Mouse (Mus musculus) c-Kit-positive CD71-positive TER-119-negative erythroid progenitor cells, embryonic 14.5 days (primary cell): ENCODE measurements around the gene Ptges3.
"Not testable (repeated sequence)": the region's sequence is repeated elsewhere in the genome, so short reads cannot be mapped to it uniquely, and the experiment has no call there.

Experiments
- DNase-seq: peaks from one replicate; pipeline ENCODE4 v3.0.0-alpha.2; 2013; ENCODE audit warnings: low read depth

Ptges3 gene

GRCm38 (mm10) chr10:128058601-128059151 is at the start of gene Ptges3:
Gene Ptges3, plus strand, starts transcription at chr10:128058954.
- DNase-seq = peak; percentile 87

GRCm38 (mm10) chr10:128009735-128010134 is 49.0 kb upstream of the Ptges3 start:
- DNase-seq = no peak

DNA sequence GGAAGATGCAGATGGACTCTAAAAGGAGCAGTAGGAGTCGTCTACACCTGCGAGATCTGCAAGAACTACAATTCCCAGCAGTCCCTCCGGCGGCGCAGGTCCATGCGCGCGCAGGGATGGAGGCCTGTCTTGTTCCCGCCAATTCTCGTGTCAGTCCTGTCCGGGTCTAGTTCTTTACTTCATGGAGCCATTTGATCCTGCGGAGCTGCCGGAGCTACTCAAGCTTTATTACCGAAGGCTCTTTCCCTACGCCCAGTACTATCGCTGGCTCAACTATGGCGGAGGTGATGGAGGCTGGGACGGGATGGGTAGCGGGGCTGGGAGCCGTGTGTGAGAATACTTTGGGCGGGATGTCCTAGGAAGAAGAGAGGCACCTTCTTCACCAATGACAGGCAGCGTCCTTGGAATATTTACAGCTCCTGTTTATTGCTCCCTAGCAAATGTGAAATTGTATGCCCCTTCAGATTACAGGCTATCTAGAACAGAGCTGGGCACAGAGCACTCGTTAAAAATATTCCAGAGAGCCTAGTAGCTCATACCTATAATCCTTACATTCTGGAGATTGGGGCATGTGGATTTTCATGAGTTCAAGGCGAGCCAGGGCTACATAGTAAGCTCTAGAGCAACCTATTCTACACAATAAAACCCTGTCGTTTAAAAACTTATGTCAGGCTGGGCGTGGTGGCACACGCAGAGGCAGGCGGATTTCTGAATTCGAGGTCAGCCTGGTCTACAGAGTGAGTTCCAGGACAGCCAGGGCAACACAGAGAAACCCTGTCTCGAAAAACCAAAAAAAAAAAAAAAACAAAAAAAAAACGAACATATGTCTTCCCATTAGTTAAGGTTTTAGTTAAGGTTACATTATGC is 43.5 kb upstream of the Ptges3 start, which contains the start of gene Prim1:
Gene Prim1, plus strand, starts transcription at position 101 of the 867 bp plus-strand sequence.
- DNase-seq = peak; percentile 81

DNA sequence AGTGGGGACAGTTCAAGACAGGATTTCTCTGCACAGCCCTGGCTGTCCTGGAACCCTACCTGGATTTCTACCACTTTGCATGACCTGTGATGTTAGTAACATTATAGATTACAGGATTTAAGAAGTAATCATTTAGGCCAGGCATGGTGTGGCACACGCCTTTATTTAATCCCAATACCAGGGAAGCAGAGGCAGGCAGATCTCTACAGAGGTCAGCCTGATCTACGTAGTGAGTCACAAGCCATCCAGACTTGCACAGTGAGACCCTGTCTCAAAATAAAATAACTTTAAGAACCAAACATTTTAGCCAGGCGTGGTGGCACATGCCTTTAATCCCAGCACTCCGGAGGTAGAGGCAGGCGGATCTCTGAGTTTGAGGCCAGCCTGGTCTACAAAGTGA is 36.6 kb upstream of the Ptges3 start:
- no peak for DNase-seq

GRCm38 (mm10) chr10:128023496-128023895 is 35.3 kb upstream of the Ptges3 start:
- DNase-seq = no peak

DNA sequence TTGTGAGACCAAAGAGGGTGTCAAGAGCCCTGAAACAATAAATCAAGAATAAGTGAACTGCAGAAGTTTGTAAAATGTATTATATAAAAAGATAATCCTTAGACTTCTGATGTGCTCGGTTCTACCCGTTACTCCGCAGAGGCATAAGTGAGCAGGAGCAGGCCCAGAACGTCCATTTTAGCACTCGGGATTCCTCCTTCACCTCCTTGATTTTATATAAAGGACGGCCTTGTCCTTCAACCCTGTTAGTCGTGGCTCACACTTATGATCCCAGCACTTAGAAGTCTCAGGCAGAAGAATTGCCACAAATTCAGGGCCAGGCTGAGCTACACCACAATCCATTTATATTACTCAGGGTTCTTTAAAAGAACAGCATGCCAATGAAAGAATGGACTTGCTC is 28.8 kb upstream of the Ptges3 start:
- no peak for DNase-seq

DNA sequence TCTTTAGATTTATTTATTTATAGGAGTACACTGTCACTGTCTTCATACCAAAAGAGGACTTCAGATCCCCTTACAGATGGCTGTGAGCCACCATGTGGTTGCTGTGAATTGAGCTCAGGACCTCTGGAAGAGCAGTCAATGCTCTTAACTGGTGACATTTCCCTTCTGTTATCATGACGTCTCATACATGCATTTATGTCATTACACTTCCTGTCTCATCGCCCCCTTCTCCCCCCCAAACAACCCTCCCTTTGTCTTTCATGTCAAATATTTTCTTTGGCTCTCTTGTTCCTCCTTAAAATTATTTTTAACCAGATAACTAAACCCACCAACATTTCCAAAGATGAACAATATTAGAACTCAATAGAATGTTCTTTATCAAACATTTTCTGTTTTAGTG is 27.9 kb upstream of the Ptges3 start:
- no peak for DNase-seq

DNA sequence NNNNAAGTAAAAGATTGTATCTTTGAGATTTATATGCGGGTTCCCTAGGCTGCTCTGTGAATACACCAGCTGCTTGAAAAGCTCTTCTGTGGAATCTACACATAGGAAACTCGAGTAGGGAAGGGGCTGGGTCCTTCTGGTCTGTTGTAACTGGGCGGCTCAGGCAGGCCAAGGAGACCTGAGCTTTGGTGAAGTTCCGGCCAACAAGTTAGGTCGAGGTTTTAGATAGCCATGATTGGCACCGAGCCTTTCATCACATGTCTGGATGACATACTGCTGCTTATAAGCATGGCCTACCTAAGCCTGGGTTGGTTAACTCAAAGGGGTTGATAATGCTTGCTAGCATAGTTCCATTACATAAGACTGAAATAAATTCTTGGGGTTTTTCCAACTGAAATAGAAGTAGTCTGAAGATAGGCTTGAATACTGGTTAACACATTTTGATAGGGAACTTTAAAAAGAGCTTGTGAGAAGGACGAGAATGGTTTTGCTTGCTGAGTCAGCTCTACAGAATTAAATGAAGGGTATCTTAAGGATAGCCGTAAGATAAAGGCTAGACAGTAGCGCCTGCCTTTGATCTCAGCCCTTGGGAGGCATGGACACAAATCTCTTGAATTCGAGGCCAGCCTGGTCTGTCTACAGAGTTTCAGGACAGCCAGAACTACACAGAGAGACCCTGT is 21.9 kb upstream of the Ptges3 start:
- DNase-seq = no peak

- DNase-seq = no peak
These were observed 20.8 kb upstream of the Ptges3 start for GRCm38 (mm10) chr10:128037921-128038320.

GRCm38 (mm10) chr10:128039167-128039566 is 19.6 kb upstream of the Ptges3 start:
- DNase-seq = no peak

- DNase-seq = no peak
These were observed 18.9 kb upstream of the Ptges3 start for GRCm38 (mm10) chr10:128039858-128040257.

DNA sequence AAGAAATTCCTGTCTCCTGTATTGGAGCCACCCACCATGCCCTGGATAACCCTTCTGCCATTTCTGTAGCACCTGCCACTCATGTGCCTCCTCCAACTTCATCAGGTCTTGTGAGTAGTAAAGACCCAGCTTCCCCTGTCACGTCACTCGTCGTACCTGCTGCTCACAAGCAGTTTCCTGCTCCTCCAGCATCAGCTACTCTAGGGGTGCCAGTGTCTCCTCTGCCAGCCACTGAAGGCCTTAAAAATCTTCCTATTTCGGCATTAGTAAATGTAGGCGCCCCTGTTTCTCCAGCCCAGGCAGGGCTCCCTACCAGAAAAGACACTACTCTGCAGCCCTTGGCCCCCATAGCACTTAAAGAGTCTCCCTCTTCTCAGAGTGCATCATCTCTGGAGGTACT is 18.5 kb upstream of the Ptges3 start:
- no peak for DNase-seq

DNA sequence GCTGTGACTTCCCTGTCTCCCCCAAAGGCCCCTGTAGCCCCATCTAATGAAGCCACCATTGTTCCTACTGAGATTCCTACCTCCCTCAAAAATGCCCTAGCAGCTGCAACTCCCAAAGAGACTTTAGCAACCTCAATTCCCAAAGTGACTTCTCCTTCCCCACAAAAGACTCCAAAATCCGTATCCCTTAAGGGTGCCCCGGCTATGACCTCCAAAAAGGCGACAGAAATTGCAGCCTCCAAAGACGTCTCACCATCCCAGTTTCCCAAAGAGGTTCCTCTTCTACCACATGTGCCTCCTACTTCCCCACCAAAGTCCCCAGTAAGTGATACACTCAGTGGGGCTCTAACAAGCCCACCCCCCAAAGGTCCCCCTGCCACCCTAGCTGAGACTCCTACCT is 17.1 kb upstream of the Ptges3 start:
- no peak for DNase-seq

DNA sequence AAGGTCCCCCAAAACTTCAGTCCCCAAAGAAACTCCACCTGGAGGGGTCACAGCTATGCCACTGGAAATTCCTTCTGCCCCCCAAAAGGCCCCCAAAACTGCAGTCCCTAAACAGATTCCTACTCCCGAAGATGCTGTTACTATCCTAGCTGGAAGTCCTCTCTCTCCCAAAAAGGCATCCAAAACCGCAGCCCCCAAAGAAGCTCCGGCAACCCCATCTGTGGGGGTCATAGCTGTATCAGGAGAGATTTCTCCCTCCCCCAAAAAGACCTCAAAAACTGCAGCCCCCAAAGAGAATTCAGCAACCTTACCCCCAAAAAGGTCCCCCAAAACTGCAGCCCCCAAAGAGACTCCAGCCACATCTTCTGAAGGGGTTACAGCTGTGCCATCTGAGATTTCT is 16.3 kb upstream of the Ptges3 start:
- no peak for DNase-seq

DNA sequence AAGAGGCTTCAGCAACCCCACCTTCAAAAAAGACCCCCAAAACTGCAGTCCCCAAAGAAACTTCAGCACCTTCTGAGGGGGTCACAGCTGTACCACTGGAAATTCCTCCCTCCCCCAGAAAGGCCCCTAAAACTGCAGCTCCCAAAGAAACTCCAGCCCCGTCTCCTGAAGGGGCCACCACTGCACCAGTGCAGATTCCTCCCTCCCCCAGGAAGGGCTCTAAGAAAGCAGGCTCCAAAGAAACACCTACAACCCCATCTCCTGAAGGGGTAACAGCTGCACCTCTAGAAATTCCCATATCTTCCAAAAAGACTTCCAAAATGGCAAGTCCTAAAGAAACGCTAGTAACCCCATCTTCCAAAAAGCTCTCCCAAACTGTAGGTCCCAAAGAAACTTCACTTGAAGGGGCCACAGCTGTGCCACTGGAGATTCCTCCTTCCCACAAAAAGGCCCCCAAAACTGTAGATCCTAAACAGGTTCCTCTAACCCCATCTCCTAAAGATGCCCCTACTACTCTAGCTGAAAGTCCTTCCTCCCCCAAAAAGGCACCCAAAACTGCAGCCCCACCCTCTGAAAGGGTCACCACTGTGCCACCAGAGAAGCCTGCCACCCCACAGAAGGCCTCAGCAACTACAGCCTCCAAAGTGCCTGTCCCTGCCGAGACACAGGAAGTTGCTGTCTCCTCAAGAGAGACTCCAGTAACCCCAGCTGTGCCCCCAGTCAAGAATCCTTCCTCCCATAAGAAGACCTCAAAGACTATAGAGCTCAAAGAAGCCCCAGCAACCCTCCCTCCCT is 15.5 kb upstream of the Ptges3 start:
- DNase-seq = no peak

DNA sequence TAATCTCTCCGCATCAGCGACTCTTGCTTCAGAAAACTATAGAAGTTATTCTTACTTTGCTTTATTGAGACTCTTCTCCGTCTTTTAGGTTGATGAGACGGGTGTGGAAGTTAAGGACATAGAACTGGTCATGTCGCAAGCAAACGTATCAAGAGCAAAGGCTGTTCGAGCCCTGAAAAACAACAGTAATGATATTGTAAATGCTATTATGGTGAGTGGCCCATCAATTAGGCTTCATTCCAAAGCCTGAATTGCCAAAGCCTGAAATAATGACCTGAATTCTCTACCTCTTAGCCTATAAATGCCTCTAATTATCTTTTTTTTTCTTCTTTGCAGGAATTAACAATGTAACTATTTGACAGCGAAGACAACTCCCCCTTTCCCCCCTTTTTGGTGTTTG is 10.6 kb upstream of the Ptges3 start:
- no peak for DNase-seq

DNA sequence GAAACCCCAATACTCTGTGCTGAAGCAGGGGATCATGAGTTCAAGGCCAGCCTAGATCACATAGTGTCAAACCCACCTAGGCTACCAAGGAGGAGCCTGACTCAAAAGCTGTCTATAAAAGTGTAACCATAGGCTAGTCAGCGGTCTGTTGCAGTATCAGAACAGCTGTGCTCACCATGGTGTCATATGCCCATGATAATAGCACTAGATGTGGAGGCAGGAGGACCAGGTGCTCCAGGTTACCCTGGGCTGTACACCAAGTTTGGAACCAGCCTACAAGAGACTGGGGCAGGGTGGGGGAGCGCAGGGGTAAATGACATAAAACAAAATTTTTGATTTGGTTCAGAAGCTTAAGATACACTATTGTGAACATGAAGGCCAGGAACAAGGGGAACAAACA is 9.0 kb upstream of the Ptges3 start:
- no peak for DNase-seq

DNA sequence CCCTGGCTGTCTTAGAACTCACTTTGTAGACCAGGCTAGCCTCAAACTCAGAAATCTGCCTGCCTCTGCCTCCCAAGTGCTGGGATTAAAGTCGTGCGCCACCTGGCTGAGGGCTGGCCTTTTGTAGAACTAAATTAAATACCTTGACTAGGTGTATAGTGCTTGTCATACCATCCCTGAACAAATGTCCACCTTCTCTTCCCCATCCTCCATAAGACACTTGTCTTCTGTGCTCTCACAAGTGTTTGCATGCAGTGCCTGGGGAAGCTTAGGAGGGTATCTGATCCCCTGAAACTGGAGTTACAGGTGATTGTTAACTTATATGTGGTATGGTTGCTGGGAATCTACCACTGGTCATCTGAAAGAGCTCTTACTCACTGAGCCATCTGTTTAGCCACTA is 8.4 kb upstream of the Ptges3 start:
- DNase-seq = no peak

GRCm38 (mm10) chr10:128051589-128051988 is 7.2 kb upstream of the Ptges3 start:
- DNase-seq = no peak

DNA sequence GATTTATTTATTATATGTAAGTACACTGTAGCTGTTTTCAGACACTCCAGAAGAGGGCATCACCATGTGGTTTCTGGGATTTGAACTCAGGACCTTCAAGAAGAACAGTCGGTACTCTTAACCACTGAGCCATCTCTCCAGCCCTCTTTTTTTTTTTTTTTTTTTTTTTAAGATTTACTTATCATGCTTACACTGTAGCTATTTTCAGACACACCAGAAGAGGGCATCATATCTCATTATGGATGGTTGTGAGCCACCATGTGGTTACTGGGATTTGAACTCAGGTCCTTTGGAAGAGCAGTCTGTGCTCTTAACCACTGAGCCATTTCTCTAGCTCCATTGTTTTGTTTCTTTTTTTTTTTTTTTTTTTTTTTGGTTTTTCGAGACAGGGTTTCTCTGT is 6.6 kb upstream of the Ptges3 start:
- DNase-seq = not testable (repeated sequence)

- no peak for DNase-seq
These were observed 5.8 kb upstream of the Ptges3 start for GRCm38 (mm10) chr10:128053001-128053400.

DNA sequence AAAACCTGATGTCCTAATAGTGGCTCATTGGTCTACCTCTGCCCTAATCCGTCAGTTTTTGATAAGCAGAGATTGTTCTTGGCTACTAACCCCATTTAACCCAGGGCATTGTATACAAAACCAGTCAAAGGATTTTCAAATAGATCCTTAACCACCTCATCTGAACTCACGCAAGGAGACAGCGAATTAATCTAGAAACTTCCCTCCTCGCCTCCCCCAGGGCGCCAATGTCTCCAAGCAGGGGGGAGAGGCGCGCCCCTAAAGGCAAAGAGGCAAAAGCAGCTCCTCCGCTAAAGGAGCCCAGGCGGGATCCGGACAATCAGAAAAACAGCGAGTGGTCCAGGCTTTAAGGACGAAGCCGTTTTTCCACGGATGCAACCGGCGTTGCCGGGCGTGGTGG is 570 bp upstream of the Ptges3 start:
- DNase-seq = no peak
